Mouse (Mus musculus) MEL (cell line): Measurements from ENCODE around the gene Mturn.

Experiments
- CTCF ChIP-seq, 3 experiments: IDR thresholded peaks in 2 of 3; conservative IDR thresholded peaks in 1 of 3; 2 replicates each; pipeline ENCODE4 v1.5.1; 2011 to 2012; ENCODE audit warnings: low read length in 3 of 3, low read depth in 2 of 3, mild to moderate bottlenecking in 2 of 3, improper control_type of control experiment in 1 of 3, inconsistent platforms in 1 of 3, mixed read lengths in 1 of 3, moderate library complexity in 1 of 3; ENCODE audit not compliant: control insufficient read depth in 1 of 3, insufficient read depth in 1 of 3, poor library complexity in 1 of 3, severe bottlenecking in 1 of 3
- EP300 ChIP-seq, 2 experiments: IDR thresholded peaks; 2 replicates each; pipeline ENCODE4 v1.6.1; 2011; ENCODE audit warnings: improper control_type of control experiment in 2 of 2, low read length in 2 of 2, low read depth in 1 of 2, mild to moderate bottlenecking in 1 of 2
- HCFC1 ChIP-seq: IDR thresholded peaks from 2 replicates; pipeline ENCODE4 v1.6.1; 2012; ENCODE audit warnings: low read depth, mild to moderate bottlenecking, inconsistent platforms, low read length, improper control_type of control experiment, moderate library complexity
- MAFK ChIP-seq: IDR thresholded peaks from 2 replicates; pipeline ENCODE4 v1.6.1; 2011; ENCODE audit warnings: low read depth, mild to moderate bottlenecking, low read length, improper control_type of control experiment, borderline replicate concordance
- MAX ChIP-seq: IDR thresholded peaks from 2 replicates; pipeline ENCODE4 v1.6.1; 2011; ENCODE audit warnings: low read length, improper control_type of control experiment
- MAZ ChIP-seq: IDR thresholded peaks from 2 replicates; pipeline ENCODE4 v1.6.1; 2012; ENCODE audit warnings: low read depth, mild to moderate bottlenecking, inconsistent platforms, low read length, improper control_type of control experiment
- MYC ChIP-seq: IDR thresholded peaks from 2 replicates; pipeline ENCODE4 v1.6.1; 2011; ENCODE audit warnings: low read depth, mild to moderate bottlenecking, low read length, improper control_type of control experiment, moderate library complexity
- NELFE ChIP-seq: IDR thresholded peaks from 2 replicates; pipeline ENCODE4 v1.6.1; 2011; ENCODE audit warnings: low read depth, low read length, improper control_type of control experiment
- POLR2A ChIP-seq, 2 experiments: IDR thresholded peaks; 2 replicates each; pipeline ENCODE4 v1.6.1; 2011 to 2012; ENCODE audit warnings: low read length in 2 of 2, mild to moderate bottlenecking in 2 of 2, control low read depth in 1 of 2, improper control_type of control experiment in 1 of 2, low read depth in 1 of 2, moderate library complexity in 1 of 2; ENCODE audit not compliant: control insufficient read depth in 1 of 2, insufficient read depth in 1 of 2, poor library complexity in 1 of 2
- POLR2AphosphoS5 ChIP-seq: IDR thresholded peaks from 2 replicates; pipeline ENCODE4 v1.6.1; 2012; ENCODE audit warnings: low read depth, borderline replicate concordance, mild to moderate bottlenecking, inconsistent platforms, low read length, moderate library complexity, mixed read lengths
- SIN3A ChIP-seq: IDR thresholded peaks from 2 replicates; pipeline ENCODE4 v1.6.1; 2012; ENCODE audit warnings: low read length, improper control_type of control experiment, inconsistent platforms
- ZMIZ1 ChIP-seq: IDR thresholded peaks from 2 replicates; pipeline ENCODE4 v1.6.1; 2012; ENCODE audit warnings: low read depth, mild to moderate bottlenecking, inconsistent platforms, low read length, improper control_type of control experiment, moderate library complexity

- TF ChIP-seq EP300 (IDR thresholded peaks at IDR 0.05; ENCODE audit: low read depth in 1 of 2, low read length in 2 of 2) = no peak
- TF ChIP-seq MAX = no peak
- TF ChIP-seq CTCF (IDR thresholded peaks at IDR 0.05 in 2 of 3, conservative IDR thresholded peaks at IDR 0.05 in 1 of 3; ENCODE audit: control insufficient read depth in 1 of 3, insufficient read depth in 1 of 3, low read depth in 2 of 3, low read length in 3 of 3, poor library complexity in 1 of 3, severe bottlenecking in 1 of 3) = no peak
- TF ChIP-seq POLR2A (IDR thresholded peaks at IDR 0.05; ENCODE audit: control insufficient read depth in 1 of 2, insufficient read depth in 1 of 2, low read depth in 1 of 2, low read length in 2 of 2, poor library complexity in 1 of 2) = no peak
- TF ChIP-seq POLR2AphosphoS5 = no peak
- no peak for TF ChIP-seq MYC
- TF ChIP-seq MAZ = no peak
- TF ChIP-seq HCFC1 = no peak
- no peak for TF ChIP-seq ZMIZ1
- TF ChIP-seq NELFE = no peak
- TF ChIP-seq MAFK = no peak
- TF ChIP-seq SIN3A = no peak
Measured at GRCm38 (mm10) chr6:54737255-54737654, 55.8 kb downstream of the Mturn start.
